Mouse (Mus musculus) ES-Bruce4 (cell line): ENCODE data around the gene Ppp1r13b.

ENCODE experiments used
- CTCF ChIP-seq: IDR thresholded peaks from one replicate; pipeline ENCODE4 v1.8.1; 2011; ENCODE audit warnings: low read depth, low read length
- EP300 ChIP-seq: IDR thresholded peaks from 2 replicates; pipeline ENCODE4 v1.6.1; 2011; ENCODE audit warnings: low read depth, low read length; ENCODE audit not compliant: insufficient read depth
- POLR2A ChIP-seq: IDR thresholded peaks from one replicate; pipeline ENCODE4 v1.8.1; 2011; ENCODE audit warnings: low read length; ENCODE audit not compliant: insufficient read depth

- TF ChIP-seq POLR2A (no peak), CTCF (no peak), EP300 (no peak)
Observed at GRCm38 (mm10) chr12:111791474-111792104, 116.3 kb downstream of the Ppp1r13b start.
